Mouse (Mus musculus) heart, postnatal 25 days (tissue): ENCODE measurements around the gene Tenm2. TPM values are rescaled to one million over a fixed set of nuclear protein-coding genes. Genes with fewer than 3 reads are reported as not detected.

Experiments
- DNase-seq: peaks from one replicate; pipeline ENCODE4 v3.0.0; 2022; ENCODE audit warnings: low spot score
- intact Hi-C: fragments of 180-260 bp; cut with DNase I; formaldehyde crosslinking; loops from one replicate; pipeline ENCODE4 v1.15.1; 2025
- total RNA-seq, 2 experiments: library from RNA; stranded (reverse); gene quantifications; 2 replicates each; pipeline ENCODE4 v1.2.3; 2021

Gene Tenm2
- total RNA-seq, 2 experiments from 2014 or later, result 0.08 TPM

DNA sequence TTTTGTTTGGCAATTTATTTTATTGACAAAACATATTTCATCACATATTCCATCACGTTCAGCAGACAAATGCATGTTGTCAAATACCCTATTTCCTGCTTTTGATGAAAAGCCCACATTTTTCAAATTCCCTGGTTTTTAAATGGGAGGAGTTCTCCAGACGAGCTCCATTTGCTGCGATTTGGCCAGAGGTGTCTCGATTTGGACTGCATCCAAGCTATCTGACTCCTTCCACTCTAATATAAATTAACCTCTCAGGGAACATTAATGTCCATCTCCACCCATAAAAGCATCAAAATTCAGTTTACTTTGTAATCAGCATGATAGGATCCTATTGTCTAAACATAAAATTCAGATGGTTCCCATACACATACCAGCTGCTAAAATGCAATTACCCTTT lies 120.6 kb downstream of the Tenm2 start:
- intact Hi-C loops, result no loop called here
- no peak for DNase-seq

DNA sequence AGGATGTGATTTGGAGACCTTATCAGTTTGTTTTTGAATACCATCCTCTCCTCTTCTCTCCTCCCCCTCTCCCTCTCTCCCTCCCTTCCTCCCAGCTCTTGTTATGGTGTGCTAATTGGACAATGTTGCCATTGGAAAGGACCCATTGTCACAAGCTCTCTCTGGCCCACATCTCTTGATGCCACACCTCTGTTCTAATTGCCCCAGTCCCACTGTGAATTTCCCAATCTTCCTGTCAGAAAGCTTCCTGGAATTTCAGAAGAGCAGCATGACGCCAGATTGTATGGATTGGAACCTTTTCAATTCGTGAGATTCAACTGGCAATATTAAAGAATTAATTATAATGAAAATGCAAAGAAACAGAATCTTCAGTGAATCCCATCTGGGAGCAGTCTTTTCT lies 128.7 kb downstream of the Tenm2 start:
- intact Hi-C loops, result no loop called here
- no peak for DNase-seq

DNA sequence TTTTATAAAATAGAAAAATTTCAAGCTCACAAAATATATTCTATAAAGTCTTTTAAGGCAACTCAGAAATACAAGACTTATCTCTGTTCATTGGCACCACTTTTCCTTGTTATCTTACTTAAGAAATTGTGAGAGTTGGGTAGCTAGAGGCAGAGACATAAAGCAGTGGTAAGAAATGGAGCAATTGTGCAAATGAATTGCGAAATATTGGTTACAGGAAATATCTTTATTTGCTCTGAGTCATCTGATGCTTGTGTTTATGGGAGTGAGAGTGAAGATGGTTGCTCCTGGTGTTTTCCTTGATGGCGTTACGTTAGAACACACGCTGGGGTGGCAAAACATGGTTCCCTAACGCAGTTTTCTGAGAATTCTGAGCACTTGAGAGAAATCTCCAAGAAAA lies 156.4 kb downstream of the Tenm2 start:
- DNase-seq, result no peak
- intact Hi-C loops, result no loop called here

DNA sequence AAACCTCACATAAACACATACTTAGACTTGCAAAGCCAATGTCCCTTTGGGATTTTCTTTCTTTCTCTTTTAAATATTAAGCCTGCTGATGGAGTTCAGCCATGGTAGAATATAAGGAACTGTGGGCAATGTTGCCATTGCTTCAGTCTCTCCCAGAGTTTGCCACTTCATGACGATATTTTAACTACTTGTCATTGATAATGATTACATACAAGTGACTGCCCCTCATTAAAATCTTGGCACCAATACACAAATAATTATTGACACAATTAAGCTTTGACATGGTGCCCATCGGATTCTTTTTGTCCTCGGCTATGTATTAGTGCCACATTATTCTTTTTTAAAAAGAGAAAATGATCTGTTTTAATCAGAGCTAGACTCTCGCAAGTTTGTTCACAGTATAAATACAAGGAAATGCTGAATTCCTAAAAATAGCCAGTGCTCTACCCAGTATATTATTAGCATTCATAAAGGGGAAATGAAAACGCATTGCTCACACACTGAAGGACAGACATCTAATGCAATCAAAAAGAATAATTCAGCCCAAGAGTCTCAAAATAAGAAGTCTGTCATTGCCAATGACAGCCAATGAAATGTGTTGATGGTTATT lies 158.7 kb downstream of the Tenm2 start:
- DNase-seq, result no peak
- intact Hi-C loops, result no loop called here

DNA sequence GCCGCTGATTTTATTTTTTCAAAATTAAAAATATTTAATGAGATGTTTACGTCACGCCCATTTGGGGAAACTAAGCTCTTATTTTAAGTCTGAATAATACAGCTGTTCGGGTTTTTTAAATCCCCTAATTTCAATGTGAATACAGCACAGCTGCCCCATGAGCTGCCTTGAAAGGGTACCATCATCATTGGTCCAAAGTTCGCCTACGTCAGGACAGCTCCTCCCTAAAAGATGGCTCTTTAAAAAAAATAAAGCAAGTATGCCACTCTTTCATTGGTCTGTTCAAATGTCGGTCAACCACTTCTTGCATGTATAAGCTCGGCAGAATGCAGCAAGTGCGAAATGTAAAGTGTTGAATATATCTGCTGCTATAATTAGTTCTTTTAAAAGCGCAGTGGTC lies 160.4 kb downstream of the Tenm2 start:
- DNase-seq, result no peak
- intact Hi-C loops, result no loop called here

DNA sequence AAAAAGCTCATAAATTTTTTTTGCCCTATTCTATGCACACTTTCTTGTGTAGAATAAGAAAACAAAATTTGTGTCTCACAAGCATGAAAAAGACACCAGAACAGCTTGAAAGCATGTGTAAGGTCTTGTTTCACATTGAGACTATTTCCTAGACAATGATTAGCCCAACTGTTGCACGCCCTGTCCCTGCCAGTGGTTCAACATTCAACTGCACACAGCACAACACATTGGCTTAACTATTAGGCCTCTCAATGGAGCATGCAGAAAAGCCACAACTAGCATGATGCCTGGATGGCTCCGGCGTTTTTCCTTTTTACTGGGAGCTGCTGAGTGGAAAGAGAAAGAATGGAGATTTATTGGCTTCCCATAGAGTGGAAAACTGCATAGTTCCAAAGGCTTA lies 170.3 kb downstream of the Tenm2 start:
- no peak for DNase-seq
- intact Hi-C loops, result no loop called here

DNA sequence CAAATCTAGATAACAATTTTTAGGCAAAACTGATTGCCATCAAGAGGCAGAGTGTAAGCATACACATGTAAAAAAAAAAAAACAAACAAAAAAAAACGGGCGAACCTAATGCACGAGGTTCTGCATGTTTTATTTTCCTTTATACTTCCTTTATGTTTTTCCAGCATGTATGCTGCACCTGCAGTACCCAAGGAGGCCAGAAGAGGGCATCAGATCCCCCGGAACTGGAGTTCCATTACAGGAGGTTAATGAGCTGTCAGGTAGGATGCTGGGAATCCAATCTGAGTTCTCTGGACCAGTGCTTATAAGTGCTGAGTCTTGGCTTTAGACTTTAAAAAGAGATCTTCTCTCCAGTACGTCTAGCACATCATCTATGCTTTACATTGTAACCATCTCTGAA lies 189.1 kb downstream of the Tenm2 start:
- no peak for DNase-seq
- intact Hi-C loops, result loop anchor here (2.0 kb wide), 1 partner anchor 140 kb away; no protein-coding TSS in a partner anchor

DNA sequence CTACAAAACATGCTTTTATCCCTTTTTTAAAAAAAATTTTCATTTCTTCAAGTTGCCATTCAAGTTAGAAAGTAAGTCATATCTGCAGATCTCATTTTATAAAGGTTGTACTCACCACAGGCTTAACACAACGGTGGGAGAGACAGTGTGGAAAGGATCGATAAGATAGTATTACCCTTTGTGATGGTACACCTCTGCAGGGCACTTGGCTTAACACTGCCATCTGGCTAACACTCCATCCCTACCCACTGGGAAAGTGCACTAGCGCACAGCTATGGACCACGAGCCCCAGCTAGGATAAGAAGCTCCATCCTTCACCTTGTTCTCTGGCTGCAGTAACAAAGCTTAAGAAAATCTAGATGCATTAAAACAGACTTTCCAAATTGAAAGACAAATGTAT lies 194.5 kb downstream of the Tenm2 start:
- intact Hi-C loops, result no loop called here
- no peak for DNase-seq

DNA sequence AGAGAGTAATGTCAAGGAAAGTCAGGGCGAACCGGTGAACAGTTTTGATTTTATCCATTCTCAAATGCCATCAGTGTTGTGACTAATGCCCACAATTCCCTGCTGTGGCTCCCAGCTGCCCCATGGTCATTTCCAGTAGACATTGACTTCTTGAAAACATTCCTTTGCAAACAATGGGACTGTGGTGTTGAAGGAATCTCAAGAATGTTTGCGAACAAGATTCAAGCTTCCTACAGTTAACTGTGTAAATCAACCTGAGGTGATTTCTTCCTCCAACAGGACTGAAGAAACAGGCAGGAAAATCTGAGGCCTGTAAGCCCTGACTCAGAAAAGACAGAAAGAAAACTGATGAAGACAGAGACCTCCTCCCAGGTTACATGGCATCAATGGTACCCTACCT lies 196.5 kb downstream of the Tenm2 start:
- DNase-seq, result no peak
- intact Hi-C loops, result no loop called here

DNA sequence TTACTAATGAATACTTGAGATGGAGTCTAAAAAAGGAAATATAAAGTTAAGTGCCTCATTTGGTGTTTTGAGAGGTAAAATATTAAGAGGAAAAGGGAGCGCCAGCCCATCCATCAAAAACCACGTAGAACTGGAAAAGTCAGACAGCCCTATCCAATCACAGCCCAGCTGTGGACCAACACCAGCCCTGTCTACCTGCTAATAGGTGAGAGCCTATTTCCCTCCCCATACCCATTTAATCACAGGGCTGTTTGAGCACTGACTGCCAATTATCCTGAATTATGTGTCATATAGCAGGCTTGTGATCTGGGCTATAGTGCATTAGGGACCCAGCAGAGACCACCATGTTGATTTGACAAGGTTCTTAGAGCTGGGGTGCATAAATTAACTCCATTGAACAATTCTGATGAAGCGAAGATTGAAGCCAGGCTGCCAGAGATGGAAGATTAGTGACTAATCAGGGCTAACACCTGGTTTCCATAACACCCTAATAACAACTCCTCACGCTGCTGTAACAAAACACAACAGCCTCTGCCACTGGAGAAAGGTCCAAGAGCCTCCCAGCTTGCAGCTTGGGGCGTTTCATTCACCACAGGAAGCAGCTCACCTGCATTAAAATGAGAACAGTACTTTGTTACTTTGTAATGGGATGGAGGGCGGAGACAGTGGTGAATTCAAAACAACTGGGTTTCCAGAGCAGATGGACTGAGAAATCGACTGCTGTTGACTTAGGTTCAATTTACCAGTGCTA lies 204.3 kb downstream of the Tenm2 start:
- no peak for DNase-seq
- intact Hi-C loops, result no loop called here

DNA sequence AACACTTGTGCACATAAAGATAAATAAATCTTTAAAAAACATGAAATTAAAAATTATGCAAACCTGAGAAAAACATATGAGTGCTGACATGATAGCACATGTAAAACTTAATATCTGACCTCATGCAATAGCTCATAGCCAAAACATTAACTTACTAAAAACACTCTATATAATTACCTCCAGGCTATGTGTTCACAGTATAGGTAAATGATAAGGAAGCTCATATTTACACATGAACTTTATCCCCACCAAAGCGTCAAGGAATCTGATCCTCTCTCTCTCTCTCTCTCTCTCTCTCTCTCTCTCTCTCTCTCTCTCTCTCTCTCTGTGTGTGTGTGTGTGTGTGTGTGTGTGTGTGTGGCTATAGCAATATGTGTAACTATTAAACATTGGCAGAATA lies 223.9 kb downstream of the Tenm2 start:
- intact Hi-C loops, result no loop called here
- no peak for DNase-seq

DNA sequence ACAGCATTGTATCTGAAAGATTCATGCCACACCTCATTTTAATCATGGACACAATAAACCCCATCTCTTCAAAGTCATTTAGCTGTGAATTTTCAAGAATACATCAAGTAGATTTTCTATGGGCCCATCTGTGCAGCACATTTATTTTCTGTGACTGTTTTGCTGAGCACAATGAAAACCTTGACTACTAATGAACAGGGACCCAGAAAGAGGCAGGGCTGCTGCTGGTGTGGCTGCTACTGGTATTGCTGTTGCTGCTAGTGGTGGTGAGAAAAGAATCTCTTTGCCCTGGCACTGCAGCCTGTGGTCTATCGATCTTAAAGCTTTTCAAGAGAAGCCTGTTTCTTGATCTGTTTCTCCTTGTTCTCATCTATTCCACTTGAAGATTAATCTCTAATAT lies 226.5 kb downstream of the Tenm2 start:
- intact Hi-C loops, result no loop called here
- no peak for DNase-seq

DNA sequence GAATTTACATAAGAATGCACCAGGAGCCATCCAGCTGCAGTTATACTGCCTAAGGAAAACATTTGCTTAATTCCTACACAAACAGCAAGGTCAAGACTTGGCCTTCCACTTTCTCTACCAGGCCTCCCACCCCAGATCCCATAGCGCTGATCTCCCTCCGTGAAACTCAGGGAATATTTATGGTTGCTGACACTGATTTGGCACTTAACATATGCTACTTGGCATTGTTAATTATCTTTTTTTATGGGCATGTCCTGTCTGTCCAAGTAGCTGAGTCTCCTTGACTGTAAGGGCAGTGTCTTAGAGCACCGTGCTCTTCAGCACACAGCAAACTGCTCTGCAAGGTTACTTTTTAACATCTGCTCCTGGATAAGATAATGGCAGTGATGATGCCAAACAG lies 238.1 kb downstream of the Tenm2 start:
- no peak for DNase-seq
- intact Hi-C loops, result no loop called here

DNA sequence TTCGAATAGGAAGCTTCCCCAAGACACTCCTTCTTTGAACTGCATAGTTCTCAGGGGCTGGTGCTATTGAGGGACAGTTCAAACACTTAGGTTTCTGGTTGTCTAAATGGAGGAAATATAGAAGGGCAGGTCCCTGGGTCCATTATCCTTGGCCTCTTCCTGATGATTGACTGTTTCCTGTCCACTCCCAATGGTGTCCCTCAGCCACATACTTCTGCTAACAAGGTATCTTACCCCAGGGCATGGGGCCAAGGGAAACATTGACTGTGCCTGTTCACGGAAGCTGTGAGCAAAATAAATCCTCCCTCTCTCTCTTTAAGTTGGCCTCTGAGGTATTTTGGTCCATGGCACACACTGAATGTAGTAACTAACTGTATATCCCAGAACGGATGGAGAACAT lies 244.9 kb downstream of the Tenm2 start:
- intact Hi-C loops, result no loop called here
- DNase-seq, result no peak

DNA sequence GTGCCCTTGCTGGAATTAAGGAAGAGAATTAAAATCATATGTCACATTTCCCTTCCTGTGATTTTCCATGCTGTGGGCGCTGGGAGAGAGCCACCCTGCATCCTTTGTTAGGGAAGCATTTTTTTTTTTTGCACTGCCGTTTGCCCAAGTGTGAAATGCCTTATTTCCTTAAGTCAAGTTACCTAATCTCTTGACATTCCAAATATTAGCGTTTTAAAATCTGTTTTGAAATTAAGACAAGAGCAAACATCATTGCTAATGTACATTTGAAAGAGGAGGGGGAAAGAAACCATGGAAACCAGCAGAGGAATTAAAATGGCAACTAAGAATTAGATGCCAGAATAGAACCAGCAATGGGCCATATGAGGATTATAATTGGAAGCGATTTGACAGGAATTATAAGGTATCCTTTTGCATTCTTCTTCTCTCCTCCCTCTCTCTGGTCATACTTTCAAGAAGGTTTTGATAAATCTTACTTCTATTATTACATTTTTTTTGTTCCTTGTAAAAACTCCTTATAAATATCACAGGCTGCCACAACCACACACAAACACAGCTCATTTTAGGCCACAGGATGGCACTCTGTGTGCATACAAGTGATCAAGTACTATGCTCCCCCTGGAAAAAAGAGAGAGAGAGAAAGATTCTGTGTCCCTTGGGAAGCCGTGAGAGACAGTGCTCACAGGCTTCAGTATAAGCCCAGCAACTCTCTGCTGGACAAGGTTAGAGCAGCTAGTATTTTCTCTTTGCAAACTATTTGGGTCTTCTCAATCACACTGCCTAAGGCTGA lies 246.8 kb downstream of the Tenm2 start:
- DNase-seq, result no peak

DNA sequence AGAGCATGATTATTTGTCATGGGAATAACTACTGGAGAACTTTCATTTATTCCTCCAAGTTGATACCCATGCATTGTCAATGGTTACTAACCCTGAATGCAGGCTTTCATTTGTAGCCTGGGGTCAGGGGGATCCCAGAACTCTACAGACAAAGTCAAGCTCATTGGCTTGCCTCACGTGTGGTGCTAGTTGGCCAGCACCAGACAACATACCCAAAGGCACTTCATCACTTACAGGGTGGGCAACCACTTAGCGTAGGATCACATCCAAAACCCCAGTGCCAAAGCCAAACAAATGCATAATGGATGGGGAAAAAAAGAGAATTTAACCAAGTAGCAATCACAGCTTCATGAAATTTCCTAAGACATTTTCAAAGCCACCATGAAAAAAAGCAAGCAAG lies 261.6 kb downstream of the Tenm2 start:
- intact Hi-C loops, result no loop called here
- DNase-seq, result no peak

More for the DNA sequence above, 246.8 kb downstream of the Tenm2 start:
- intact Hi-C loops, result loop anchor here (5.0 kb wide), 1 partner anchor 198 kb away; no protein-coding TSS in a partner anchor

DNA sequence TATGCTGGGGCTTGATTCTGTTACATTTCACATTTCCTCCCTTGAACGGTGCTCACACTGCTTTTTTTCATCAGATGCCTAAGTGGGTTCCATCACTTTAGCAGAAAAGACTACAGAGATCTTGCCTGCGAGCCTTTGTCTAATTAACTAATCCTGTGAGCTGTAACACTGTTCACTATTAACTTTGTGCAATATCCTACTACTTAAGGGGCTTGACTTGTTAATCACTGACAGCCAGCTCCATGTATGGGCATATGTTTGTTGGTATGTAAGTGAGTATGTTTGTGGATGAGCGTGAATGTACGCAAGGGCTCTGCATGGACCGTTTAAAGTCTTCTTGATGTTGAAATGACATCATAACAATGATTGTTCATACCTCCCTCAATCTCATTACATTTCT lies 277.7 kb downstream of the Tenm2 start:
- no peak for DNase-seq
- intact Hi-C loops, result no loop called here

DNA sequence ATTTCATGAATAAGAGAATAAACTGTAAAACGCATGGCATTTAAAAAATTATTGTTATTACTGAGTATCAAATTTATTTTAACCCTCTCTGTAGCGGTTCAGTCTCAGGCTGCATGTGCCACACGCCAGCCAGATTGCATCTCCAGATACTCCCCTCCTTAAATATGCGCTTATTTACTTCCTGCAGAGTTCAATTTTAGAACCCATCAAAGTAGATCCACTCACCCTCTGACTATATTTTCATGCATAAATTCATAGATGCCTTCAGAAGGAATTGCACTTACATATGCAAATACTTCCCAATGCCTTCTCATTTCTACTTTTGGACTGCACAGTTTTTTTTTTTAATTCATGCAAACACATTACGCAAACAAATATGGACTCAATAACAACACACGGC lies 294.3 kb downstream of the Tenm2 start:
- no peak for DNase-seq
- intact Hi-C loops, result no loop called here

DNA sequence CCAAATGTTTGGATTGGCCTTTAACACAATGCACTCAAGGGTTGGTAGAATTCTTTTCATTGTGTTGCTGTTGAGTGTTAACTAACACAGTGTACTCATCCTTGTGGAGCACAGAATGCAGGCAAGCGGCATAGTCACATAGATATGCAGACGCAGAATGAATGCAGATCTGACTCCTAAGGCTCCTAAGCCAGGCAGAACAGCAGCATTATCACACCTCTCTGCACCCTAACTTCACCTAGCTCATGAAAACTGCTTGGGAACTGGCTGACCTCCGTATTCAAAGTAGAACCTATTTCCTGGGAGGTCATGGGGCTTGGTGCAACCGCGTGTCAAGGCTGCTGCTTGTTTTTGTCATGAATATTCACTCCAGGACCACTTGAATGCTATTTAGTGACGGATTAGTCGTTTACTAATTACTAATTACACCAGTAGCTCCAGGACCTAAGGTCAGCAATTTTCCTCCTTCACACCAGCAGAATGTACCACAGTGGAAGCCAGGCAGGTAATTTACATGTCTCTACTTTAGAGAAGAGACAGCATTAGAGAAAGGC lies 295.1 kb downstream of the Tenm2 start:
- DNase-seq, result no peak
- intact Hi-C loops, result no loop called here

DNA sequence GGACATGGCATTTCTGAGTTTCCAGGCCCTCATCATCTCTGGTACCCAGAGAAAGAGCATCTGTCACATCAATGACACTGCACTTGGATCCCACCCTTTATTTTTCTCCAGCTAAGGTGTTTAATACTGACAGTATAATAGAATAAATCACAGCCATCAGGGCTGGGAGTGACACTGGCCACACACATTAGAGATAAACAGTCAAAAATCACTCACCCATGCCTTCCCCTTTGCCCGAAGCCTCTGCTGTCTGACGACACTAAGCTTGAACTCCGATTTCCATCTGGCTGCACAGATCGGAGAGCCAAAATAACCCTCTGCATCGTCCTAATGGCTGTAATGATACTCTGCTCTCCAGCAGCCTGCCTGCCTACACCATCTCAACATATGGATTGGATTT lies 305.9 kb downstream of the Tenm2 start:
- intact Hi-C loops, result no loop called here

More for the DNA sequence above, 305.9 kb downstream of the Tenm2 start:
- no peak for DNase-seq
